Mouse (Mus musculus): ENCODE measurements around the gene Vgll3.

The Vgll3 gene

DNA sequence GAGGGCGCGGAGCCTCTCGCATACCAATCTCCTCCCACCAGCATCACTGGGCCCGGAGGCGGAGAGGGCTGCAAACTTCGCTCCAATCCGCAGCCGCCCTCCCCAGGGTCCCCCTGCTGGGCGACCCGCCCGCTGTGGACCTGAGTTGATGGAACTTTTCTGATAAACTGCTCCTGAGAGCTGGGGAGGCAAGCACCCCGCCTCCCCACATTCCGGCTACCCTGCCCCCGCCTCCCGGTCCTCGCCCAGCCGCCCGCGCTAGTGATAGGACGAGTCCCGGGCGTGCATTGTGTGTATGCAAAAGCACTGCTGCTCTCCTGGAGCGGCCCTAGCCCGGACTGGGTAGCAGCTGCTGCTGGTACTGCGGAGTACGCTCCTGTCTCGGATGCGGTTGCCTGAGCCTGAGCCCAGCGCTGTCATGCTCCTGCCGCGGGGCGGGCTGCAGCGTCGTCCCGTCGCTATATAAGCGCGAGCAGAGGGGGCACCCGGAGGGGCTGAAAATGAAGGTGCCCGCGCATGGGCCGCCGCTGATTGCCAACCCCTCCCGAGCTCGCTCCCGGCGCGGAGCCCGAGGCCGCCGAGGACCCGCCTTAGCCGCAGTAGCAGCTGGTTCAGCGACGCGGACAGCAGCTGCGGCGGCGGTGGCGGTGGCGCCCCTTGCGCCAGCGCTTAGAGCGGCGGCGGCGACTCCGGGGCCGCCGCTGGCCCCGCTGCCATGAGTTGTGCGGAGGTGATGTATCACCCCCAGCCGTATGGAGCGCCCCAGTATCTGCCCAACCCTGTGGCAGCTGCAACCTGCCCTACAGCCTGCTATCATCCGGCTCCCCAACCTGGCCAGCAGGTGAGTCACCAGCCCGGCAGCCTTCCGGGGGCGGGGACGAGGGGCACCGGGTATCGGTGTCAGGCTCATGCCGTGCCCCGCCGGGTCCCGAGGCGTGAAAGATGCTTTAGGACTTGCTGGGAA lies at the start of gene Vgll3:
TSS of gene Vgll3 (plus strand) at position 340 of the 964 bp plus-strand sequence.
- no peak for DNase-seq (ENCODE audit: extremely low read depth, low read depth)

DNA sequence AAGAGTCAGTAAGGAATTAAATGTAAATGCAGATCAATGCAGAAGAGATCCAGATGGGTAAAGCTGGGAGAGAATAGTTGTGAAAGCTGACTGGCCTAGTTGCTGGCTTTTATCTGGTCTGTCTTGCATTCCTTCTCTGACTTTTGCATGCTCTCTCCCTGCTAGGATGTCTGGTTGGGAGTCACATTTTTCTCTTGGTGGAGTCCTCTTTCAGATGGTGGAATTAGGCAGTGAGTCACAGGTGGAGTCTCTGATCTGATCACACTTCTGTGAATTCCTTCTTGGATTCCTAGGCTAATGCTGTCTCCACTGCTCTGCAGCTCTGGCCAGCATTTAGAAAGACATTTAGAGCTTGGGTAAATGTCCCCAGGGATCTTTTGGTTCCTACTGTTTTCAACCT lies 49.1 kb upstream of the Vgll3 start:
- no peak for DNase-seq (ENCODE audit: extremely low read depth, low read depth)

DNA sequence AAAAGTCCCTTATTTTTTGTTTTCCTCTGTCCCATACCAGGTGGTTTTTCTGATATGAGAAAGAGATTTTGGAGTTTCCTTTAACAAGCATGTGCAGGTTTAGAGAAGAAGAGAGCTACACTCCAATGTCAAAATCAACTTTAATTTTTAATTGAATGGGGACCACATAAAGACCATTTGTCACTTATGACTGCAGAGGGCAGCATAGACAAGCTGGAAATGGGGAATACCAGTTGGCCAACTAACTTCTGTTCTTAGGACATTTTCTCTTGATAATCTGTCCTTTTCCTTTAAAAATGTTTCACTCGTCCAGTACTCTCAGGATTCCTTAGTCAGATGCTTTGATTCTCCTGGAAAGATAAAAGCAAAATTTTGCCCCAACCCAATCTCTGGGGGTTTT lies 29.1 kb upstream of the Vgll3 start:
- DNase-seq (ENCODE audit: extremely low read depth, low read depth) = no peak

DNA sequence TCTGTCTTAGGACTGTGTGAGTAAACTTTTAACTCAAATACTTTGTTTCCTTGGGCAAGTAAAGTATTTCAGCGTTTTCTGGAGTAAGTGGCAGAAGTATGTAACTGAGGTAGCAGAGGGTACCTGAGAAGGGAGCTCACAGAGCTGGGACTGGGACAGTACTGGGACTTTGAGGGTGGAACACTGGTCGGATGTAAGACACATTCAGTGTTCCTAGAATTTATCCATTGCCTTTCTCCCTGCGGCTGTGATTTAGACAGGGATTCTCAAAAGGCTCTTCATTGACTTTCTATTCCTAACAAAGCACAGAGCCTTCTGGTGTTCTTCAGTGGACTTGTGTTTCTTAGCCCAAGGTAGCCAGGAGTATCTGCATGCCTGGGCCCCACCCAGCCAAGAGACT lies 1.0 kb downstream of the Vgll3 start:
- no peak for DNase-seq (ENCODE audit: extremely low read depth, low read depth)

DNA sequence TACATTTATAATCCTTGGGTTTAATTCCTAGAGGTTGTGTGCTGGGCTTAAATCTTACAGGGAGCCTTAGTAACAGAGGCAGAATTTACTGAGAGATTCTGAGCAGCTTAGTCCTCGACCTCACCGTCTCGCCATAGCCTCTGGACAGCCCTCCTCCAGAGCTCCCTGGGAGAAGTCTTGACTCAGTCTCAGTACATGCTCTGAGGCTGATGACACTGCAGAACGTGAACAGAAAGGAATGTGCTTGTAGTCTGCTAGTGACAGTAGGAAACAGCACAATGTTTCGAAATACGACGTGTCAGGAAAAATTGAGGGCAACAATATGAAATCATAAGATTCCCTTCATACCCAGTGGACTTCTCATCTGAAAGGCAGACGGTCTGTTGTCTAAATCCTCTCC lies 3.7 kb downstream of the Vgll3 start:
- no peak for DNase-seq (ENCODE audit: extremely low read depth, low read depth)

DNA sequence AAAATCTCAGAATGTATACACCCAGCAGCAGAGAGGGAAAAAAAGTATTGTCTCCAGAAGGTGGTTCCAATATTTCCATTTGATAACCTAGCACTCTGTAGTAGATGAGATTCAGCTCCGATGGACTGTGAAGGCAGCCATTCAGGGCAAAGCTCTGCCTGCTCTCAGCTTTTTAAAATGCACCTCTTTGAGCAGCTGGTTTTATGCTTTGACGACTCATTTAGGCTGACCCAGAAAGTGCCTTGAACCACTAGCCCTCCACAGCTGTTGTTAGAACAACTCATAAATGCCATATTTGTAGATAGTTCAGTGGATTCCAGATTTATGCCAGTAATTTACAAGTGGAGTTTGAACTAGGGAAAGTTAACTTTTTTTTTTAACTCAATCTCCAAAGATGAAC lies 5.7 kb downstream of the Vgll3 start:
- DNase-seq (ENCODE audit: extremely low read depth, low read depth) = no peak

- DNase-seq (ENCODE audit: extremely low read depth, low read depth) = no peak
Observed at GRCm38 (mm10) chr16:65823721-65824120, 8.7 kb downstream of the Vgll3 start.

DNA sequence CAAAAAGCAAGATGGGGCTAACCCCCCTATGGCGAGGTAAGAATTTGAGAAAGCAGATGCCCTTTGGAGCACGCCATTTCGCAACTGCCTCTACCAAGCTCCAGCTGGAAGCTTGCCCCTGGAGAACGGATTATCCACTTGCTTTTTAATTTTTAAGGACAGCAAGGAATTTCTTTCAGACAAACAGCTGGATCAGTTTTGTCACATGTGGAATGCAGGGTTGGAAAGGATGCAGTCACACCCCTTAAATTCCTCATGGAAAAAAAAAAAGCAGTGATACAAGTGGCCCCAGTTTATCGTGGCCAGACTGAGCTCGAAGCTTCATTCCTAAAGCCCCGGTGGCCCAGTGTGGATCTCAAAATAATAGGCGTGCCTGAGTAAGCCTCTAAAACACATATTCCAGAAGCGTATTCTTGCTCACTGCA lies 13.1 kb downstream of the Vgll3 start:
- DNase-seq (ENCODE audit: extremely low read depth, low read depth) = no peak

DNA sequence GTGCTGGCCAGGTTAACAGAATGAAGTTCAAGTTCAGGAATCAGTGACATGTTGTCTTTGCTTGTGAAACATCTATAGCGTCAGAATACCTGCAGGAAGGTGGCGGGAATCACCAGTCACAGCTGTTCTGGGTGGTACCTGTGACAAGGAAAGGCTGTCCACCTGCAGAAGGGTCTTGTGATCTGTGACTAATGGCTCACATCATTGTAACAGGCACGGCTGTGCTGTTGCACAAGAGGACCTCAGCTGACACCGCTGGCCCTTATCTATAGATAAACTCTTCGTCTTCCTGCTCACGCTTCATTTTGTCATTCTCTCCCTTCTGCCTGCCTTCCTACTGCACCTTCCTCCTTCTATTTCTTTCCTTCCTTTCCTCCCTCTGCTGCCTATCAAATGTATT lies 14.0 kb downstream of the Vgll3 start:
- no peak for DNase-seq (ENCODE audit: extremely low read depth, low read depth)

- DNase-seq (ENCODE audit: extremely low read depth, low read depth) = no peak
Observed at GRCm38 (mm10) chr16:65834721-65835120, 19.7 kb downstream of the Vgll3 start.

DNA sequence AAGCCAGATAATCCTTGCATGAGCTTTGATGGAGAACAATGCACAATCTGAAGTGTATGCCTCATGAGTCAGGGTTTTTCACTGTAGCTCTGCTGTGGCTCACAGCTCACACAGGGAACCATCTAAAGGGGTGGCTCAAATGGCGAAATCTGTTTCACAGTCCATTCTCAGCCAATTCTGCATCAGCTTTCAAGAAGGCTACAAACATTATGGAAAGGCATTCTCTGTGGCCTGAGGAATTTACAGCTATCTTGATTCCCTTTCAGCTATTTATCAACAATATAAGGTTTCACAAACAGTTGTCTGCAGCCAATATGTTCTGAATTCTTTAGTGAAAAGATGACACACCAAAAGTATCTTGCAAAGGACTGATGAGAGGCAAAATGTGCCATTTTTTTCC lies 35.1 kb downstream of the Vgll3 start:
- DNase-seq (ENCODE audit: extremely low read depth, low read depth) = no peak

- no peak for DNase-seq (ENCODE audit: extremely low read depth, low read depth)
Observed at GRCm38 (mm10) chr16:65864471-65864870, 49.4 kb downstream of the Vgll3 start.

DNA sequence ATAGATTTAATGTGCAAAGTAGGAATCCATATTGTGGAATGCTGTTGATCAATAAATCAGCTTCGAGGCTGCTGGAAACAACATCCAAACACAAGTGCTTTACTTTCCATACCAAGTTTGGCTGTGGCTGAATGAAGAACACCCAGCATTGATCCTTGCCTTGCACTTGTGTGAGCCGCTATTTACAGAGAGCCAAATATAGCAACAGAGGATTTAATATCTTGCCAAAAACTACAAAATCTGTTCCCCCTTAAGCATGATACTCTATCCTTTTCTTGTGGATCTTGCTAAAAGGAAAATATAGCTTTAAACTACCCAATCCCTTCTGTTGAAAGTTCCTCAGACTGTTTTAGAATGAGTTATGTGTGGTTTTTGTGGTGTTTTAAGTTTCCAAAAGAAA lies 52.9 kb downstream of the Vgll3 start:
- DNase-seq (ENCODE audit: extremely low read depth, low read depth) = no peak

DNA sequence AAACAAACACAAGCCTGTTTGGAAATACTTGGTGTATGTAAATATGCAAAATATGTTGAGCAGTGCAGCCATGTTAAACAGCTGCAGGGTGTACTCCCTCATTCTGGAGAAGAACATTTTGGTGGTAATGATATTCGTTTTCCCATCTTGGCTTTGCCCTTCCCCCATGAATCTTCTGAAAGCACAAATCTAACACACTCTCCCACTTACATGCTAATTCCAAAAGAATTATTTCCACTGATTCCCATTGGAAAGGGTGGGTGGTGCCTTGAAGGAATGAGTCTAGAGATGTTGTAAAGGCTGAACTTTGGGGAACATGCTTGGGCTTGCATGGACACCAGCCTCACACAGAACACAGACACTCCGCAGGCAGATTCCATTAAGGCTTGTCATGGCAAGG lies 53.9 kb downstream of the Vgll3 start:
- DNase-seq (ENCODE audit: extremely low read depth, low read depth) = no peak

- no peak for DNase-seq (ENCODE audit: extremely low read depth, low read depth)
Observed at GRCm38 (mm10) chr16:65888940-65889339, 73.9 kb downstream of the Vgll3 start.

Measured in MEL-GATA-1-ER (cell line).